Mouse (Mus musculus) gastrocnemius, postnatal 36 days (tissue): ENCODE data around the gene Bola2. TPM values are rescaled to one million over a fixed set of nuclear protein-coding genes. Genes with fewer than 3 reads are reported as not detected.
"Not testable (repeated sequence)": the region's sequence is repeated elsewhere in the genome, so short reads cannot be mapped to it uniquely, and the experiment has no call there.

Source experiments
- DNase-seq, 2 experiments: peaks; one replicate each; pipeline ENCODE4 v3.0.0; 2022
- intact Hi-C: fragments of 180-260 bp; cut with DNase I; formaldehyde crosslinking; loops from one replicate; pipeline ENCODE4 v1.15.1; 2025
- total RNA-seq, 2 experiments: library from RNA; stranded (reverse); gene quantifications; 2 replicates each; pipeline ENCODE4 v1.2.3; 2021

The Bola2 gene
- total RNA-seq, 2 experiments from 2014 or later: 29.9 to 36.8 TPM

- peak; percentile 58 to 65 for DNase-seq
- intact Hi-C loops: no loop called here
Measured at GRCm38 (mm10) chr7:126704121-126704980, 9.2 kb downstream of the Bola2 start.

GRCm38 (mm10) chr7:126707442-126708174 is 12.4 kb downstream of the Bola2 start, which contains the start of gene Coro1a:
Gene Coro1a (minus strand): TSS chr7:126707787.
- intact Hi-C loops: no loop called here
- DNase-seq: no peak

- intact Hi-C loops: no loop called here
- DNase-seq: no peak
Measured at GRCm38 (mm10) chr7:126708175-126708952, 13.2 kb downstream of the Bola2 start.

- intact Hi-C loops: no loop called here
- DNase-seq: no peak
Measured at GRCm38 (mm10) chr7:126710266-126710665, 15.1 kb downstream of the Bola2 start.

GRCm38 (mm10) chr7:126711910-126712309 is 16.7 kb downstream of the Bola2 start:
- no peak for DNase-seq
- intact Hi-C loops: no loop called here

- intact Hi-C loops: no loop called here
- no peak for DNase-seq
Measured at GRCm38 (mm10) chr7:126715679-126716078, 20.5 kb downstream of the Bola2 start.

- intact Hi-C loops: no loop called here
- no peak for DNase-seq
Measured at GRCm38 (mm10) chr7:126717566-126717965, 22.4 kb downstream of the Bola2 start.

GRCm38 (mm10) chr7:126718787-126719337 is 23.7 kb downstream of the Bola2 start:
- no peak for DNase-seq
- intact Hi-C loops: no loop called here

GRCm38 (mm10) chr7:126721635-126722034 is 26.4 kb downstream of the Bola2 start:
- intact Hi-C loops: no loop called here

GRCm38 (mm10) chr7:126725077-126725476 is 29.9 kb downstream of the Bola2 start:
- DNase-seq: no peak
- intact Hi-C loops: no loop called here

More at GRCm38 (mm10) chr7:126721635-126722034, 26.4 kb downstream of the Bola2 start:
- DNase-seq: no peak

GRCm38 (mm10) chr7:126725667-126726066 is 30.5 kb downstream of the Bola2 start:
- DNase-seq: no peak
- intact Hi-C loops: no loop called here

- DNase-seq, intact Hi-C loops: not testable (repeated sequence)
Measured at GRCm38 (mm10) chr7:126730256-126730789, 35.1 kb downstream of the Bola2 start.

GRCm38 (mm10) chr7:126736122-126736521 is 40.9 kb downstream of the Bola2 start:
- intact Hi-C loops: no loop called here
- DNase-seq: no peak

GRCm38 (mm10) chr7:126739551-126739950 is 44.4 kb downstream of the Bola2 start:
- intact Hi-C loops: no loop called here
- DNase-seq: no peak

GRCm38 (mm10) chr7:126740132-126740735 is 45.0 kb downstream of the Bola2 start:
- intact Hi-C loops: no loop called here
- no peak for DNase-seq

- DNase-seq: no peak
- intact Hi-C loops: no loop called here
Measured at GRCm38 (mm10) chr7:126740977-126741376, 45.8 kb downstream of the Bola2 start.

GRCm38 (mm10) chr7:126741452-126741851 is 46.3 kb downstream of the Bola2 start:
- intact Hi-C loops: no loop called here
- DNase-seq: no peak

- intact Hi-C loops: no loop called here
- DNase-seq: no peak
Measured at GRCm38 (mm10) chr7:126741964-126742482, 46.8 kb downstream of the Bola2 start.

GRCm38 (mm10) chr7:126746066-126746465 is 50.9 kb downstream of the Bola2 start:
- no peak for DNase-seq
- intact Hi-C loops: no loop called here

- DNase-seq: no peak
- intact Hi-C loops: no loop called here
Measured at GRCm38 (mm10) chr7:126746798-126747197, 51.6 kb downstream of the Bola2 start.
